Mouse (Mus musculus) testis, adult 2 months (tissue): ENCODE measurements around the gene Ubash3b. TPM values are rescaled to one million over a fixed set of nuclear protein-coding genes. Genes with fewer than 3 reads are reported as not detected.

Source experiments
- H3K27ac ChIP-seq: fragments of 200-500 bp; 2 replicates; pipeline ENCODE4 v1.5.1; 2012; ENCODE audit warnings: low read depth, low read length; ENCODE audit not compliant: control insufficient read depth, insufficient read depth
- H3K27me3 ChIP-seq: fragments of 200-500 bp; 2 replicates; pipeline ENCODE4 v1.6.1; 2012; ENCODE audit warnings: mild to moderate bottlenecking, low read length, moderate library complexity; ENCODE audit not compliant: control insufficient read depth, insufficient read depth
- H3K36me3 ChIP-seq: fragments of 200-500 bp; 2 replicates; pipeline ENCODE4 v1.6.1; 2012; ENCODE audit warnings: mild to moderate bottlenecking, low read length; ENCODE audit not compliant: control insufficient read depth, insufficient read depth
- H3K4me1 ChIP-seq: fragments of 200-500 bp; 2 replicates; pipeline ENCODE4 v1.6.1; 2012; ENCODE audit warnings: low read length; ENCODE audit not compliant: control insufficient read depth, insufficient read depth
- H3K4me3 ChIP-seq: fragments of 200-500 bp; 2 replicates; pipeline ENCODE4 v1.5.1; 2012; ENCODE audit warnings: low read depth, mild to moderate bottlenecking, low read length, moderate library complexity, mixed read lengths; ENCODE audit not compliant: control insufficient read depth
- CTCF ChIP-seq: fragments of 200-500 bp; IDR thresholded peaks from 2 replicates; pipeline ENCODE4 v1.5.1; 2012; ENCODE audit warnings: low read depth, mild to moderate bottlenecking, inconsistent platforms, low read length, moderate library complexity; ENCODE audit not compliant: control insufficient read depth, insufficient read depth, insufficient replicate concordance
- polyA plus RNA-seq: library from polyadenylated mRNA; depleted of rRNA; stranded (reverse); fragments of >200 nt; gene quantifications from 2 replicates; pipeline ENCODE4 v1.2.3, GENCODE M21; 2012; rRNA removed

The Ubash3b gene
- polyA plus RNA-seq, 1 experiment: 1.6 TPM

- Histone ChIP-seq H3K27ac (no peak overlapping the region), H3K27me3 (no peaks in the 10 kb centered on the region)
These were observed 200.1 kb downstream of the Ubash3b start for GRCm38 (mm10) chr9:40961401-40961800.

More at GRCm38 (mm10) chr9:40961401-40961800, 200.1 kb downstream of the Ubash3b start:
- peaks cover 2% of the 10 kb centered on the region for H3K4me1 ChIP-seq
- no peak overlapping the region for H3K4me3 ChIP-seq
- no peaks in the 10 kb centered on the region; the same call in 1 of the 2 replicates for H3K36me3 ChIP-seq
- TF ChIP-seq CTCF: no peak

Other genes starting within 250 kb of the Ubash3b start
- gene Jhy, start 197.6 kb downstream of the Ubash3b start, polyA plus RNA-seq: 28.7 and 29.0 TPM in 2 replicates
- gene Crtam, start 157.1 kb downstream of the Ubash3b start, polyA plus RNA-seq: 9.5 and 9.6 TPM in 2 replicates